Comparison of ENCODE assay signal across 8 mouse cellular contexts in the genomic region with DNA sequence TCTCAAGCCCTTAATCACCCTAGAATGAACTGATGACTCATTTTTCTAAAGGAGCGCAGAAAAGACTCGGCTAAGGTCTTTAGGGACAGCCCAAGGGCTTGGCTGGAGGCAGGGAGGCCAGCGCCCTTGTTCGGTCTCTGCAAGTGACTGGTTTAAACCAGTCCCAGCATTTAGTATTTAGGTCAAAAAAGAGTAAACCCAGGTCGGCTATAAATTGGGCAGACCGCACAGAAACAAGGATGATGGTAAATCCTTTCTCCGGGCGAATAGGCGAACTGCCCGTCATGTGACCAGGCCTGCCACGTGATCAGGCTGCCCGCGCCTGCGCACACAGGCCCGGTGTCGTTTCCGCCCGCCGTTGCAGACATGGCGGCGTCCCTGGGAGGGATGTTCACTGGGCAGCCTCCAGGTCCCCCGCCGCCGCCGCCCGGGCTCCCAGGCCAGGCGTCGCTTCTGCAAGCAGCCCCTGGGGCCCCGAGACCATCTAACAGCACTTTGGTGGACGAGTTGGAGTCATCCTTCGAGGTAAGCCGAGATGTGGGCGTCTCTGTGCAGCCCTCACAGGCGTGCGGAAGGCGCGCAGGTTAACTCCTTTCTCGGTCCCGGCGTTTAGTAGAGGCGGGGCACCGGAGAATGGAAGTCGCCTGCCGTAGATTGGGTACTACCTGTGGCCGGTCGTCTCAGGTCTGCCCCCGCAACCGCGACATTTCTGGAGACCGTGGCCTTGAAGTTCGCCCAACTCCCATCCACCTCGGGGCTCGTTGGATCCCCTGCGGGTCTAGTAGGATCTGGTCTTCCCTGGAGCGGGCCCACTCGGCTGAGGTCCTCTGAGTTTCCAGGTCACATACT. TPM values are rescaled to one million over a fixed set of nuclear protein-coding genes. Genes with fewer than 3 reads are reported as not detected.
DNase-seq lines count a peak whose midpoint lies in the region; ATAC-seq and TF ChIP-seq lines count a peak whose summit lies in the region.

A gene (plus strand): TSS at position 270 of the 849 bp plus-strand sequence.

- peak; percentile 83 for DNase-seq in CH12.LX (ENCODE audit: extremely low read depth)
- peak; percentile 76 for DNase-seq in c-Kit-positive CD71-positive TER-119-negative erythroid progenitor cells, embryonic 14.5 days (ENCODE audit: low read depth)
- DNase-seq in heart, postnatal 0 days (ENCODE audit: low spot score) = peak; percentile 88
- DNase-seq in kidney, postnatal 4 days = peak; percentile 97 to 98

- no peak for TF ChIP-seq CTCF in CH12.LX (conservative IDR thresholded peaks at IDR 0.05 in 1 of 2, IDR thresholded peaks at IDR 0.05 in 1 of 2; ENCODE audit: low read depth in 2 of 2, low read length in 2 of 2)
- no peak for TF ChIP-seq CTCF in heart, postnatal 0 days (IDR thresholded peaks at IDR 0.05; ENCODE audit: low read depth)
- TF ChIP-seq CTCF in testis, adult 2 months (IDR thresholded peaks at IDR 0.05; ENCODE audit: control insufficient read depth, insufficient read depth, insufficient replicate concordance, low read depth, low read length) = no peak

- H3K9ac ChIP-seq in CH12.LX (ENCODE audit: insufficient read depth, low read depth) = peak within 1 kb of the TSS; percentile 93
- H3K9ac ChIP-seq in forebrain, embryonic 12.5 days = peak within 1 kb of the TSS; percentile 84
- peak within 1 kb of the TSS; percentile 67 for H3K9ac ChIP-seq in heart, postnatal 0 days (replicated peaks; ENCODE audit: low read depth, low read length)
- peak within 1 kb of the TSS; percentile 86 for H3K9ac ChIP-seq in liver, embryonic 16.5 days (ENCODE audit: low read depth, low read length)
- peak within 1 kb of the TSS; percentile 93 for H3K9ac ChIP-seq in neural tube, embryonic 13.5 days

- ATAC-seq in forebrain, embryonic 12.5 days (ENCODE audit: low FRiP score) = peak; percentile 97
- ATAC-seq in heart, postnatal 0 days (ENCODE audit: insufficient read depth, low read depth) = peak; percentile 96
- peak; percentile 93 for ATAC-seq in liver, embryonic 16.5 days (ENCODE audit: low read depth)
- ATAC-seq in neural tube, embryonic 13.5 days (ENCODE audit: low read depth) = peak; percentile 97

- peaks cover 8 to 27% of the 10 kb centered on the region in 2 experiments for H3K4me1 ChIP-seq in CH12.LX (ENCODE audit: control insufficient read depth in 1 of 2, insufficient read depth in 2 of 2)
- H3K4me1 ChIP-seq in forebrain, embryonic 12.5 days = peaks cover 15% of the 10 kb centered on the region
- H3K4me1 ChIP-seq in heart, postnatal 0 days (ENCODE audit: control insufficient read depth, insufficient read depth) = peaks cover 8% of the 10 kb centered on the region
- peaks cover 17% of the 10 kb centered on the region for H3K4me1 ChIP-seq in liver, embryonic 16.5 days (ENCODE audit: control insufficient read depth, low read depth, low read length)
- peaks cover 23% of the 10 kb centered on the region for H3K4me1 ChIP-seq in neural tube, embryonic 13.5 days (replicated peaks)
- peaks cover 2% of the 10 kb centered on the region for H3K4me1 ChIP-seq in testis, adult 2 months (ENCODE audit: control insufficient read depth, insufficient read depth, low read length)

- in situ Hi-C loops in CH12.LX (cut with MboI; ENCODE audit: low pct_ligation_motif_present, low pct_unique_long_range_greater_than_20kb, low sequenced_read_pairs) = no loop called here

- H3K27ac ChIP-seq in CH12.LX (ENCODE audit: insufficient read depth, low read depth) = peak within 1 kb of the TSS; percentile 7; the same call in 1 of the 2 replicates
- peak within 1 kb of the TSS; percentile 33 for H3K27ac ChIP-seq in forebrain, embryonic 12.5 days
- H3K27ac ChIP-seq in heart, postnatal 0 days (ENCODE audit: low read depth) = no peak within 1 kb of the TSS
- H3K27ac ChIP-seq in liver, embryonic 16.5 days (ENCODE audit: low read length) = peak within 1 kb of the TSS; percentile 54
- H3K27ac ChIP-seq in neural tube, embryonic 13.5 days (replicated peaks) = peak within 1 kb of the TSS; percentile 84
- peak within 1 kb of the TSS; percentile 83 for H3K27ac ChIP-seq in testis, adult 2 months (ENCODE audit: control insufficient read depth, insufficient read depth, low read depth, low read length)

- 2% methylated on average over 56 of the region's 56 CpGs for WGBS in forebrain, embryonic 12.5 days
- WGBS in heart, postnatal 0 days = 2% methylated on average over 56 of the region's 56 CpGs
- 2% methylated on average over 56 of the region's 56 CpGs for WGBS in liver, embryonic 16.5 days (ENCODE audit: insufficient replicate concordance)
- WGBS in neural tube, embryonic 13.5 days = 2% methylated on average over 56 of the region's 56 CpGs

- peak within 1 kb of the TSS; percentile 83 for H3K4me2 ChIP-seq in CH12.LX (ENCODE audit: insufficient read depth, low read depth, poor library complexity, severe bottlenecking)
- H3K4me2 ChIP-seq in forebrain, embryonic 12.5 days = peak within 1 kb of the TSS; percentile 89
- H3K4me2 ChIP-seq in heart, postnatal 0 days (ENCODE audit: low read depth, low read length) = peak within 1 kb of the TSS; percentile 87
- peak within 1 kb of the TSS; percentile 83 for H3K4me2 ChIP-seq in liver, embryonic 16.5 days (ENCODE audit: low read depth, low read length)
- H3K4me2 ChIP-seq in neural tube, embryonic 13.5 days = peak within 1 kb of the TSS; percentile 70

- H3K9me3 ChIP-seq in CH12.LX (replicated peaks; ENCODE audit: low read length) = no peaks in the 10 kb centered on the region
- no peaks in the 10 kb centered on the region for H3K9me3 ChIP-seq in forebrain, embryonic 12.5 days
- no peaks in the 10 kb centered on the region for H3K9me3 ChIP-seq in heart, postnatal 0 days (replicated peaks; ENCODE audit: control insufficient read depth, low read length)
- H3K9me3 ChIP-seq in liver, embryonic 16.5 days (replicated peaks; ENCODE audit: control insufficient read depth, low read length) = no peaks in the 10 kb centered on the region
- H3K9me3 ChIP-seq in neural tube, embryonic 13.5 days = no peaks in the 10 kb centered on the region

- H3K4me3 ChIP-seq in CH12.LX (replicated peaks in 1 of 3; ENCODE audit: low read depth in 2 of 3, low read length in 2 of 3, poor library complexity in 1 of 3) = peak within 1 kb of the TSS; percentile 90 to 94 (median 91)
- H3K4me3 ChIP-seq in forebrain, embryonic 12.5 days (replicated peaks) = peak within 1 kb of the TSS; percentile 89
- H3K4me3 ChIP-seq in heart, postnatal 0 days (ENCODE audit: low read depth, low read length) = peak within 1 kb of the TSS; percentile 72
- peak within 1 kb of the TSS; percentile 97 for H3K4me3 ChIP-seq in liver, embryonic 16.5 days (ENCODE audit: low read depth, low read length)
- peak within 1 kb of the TSS; percentile 95 for H3K4me3 ChIP-seq in neural tube, embryonic 13.5 days
- H3K4me3 ChIP-seq in testis, adult 2 months (ENCODE audit: control insufficient read depth, low read depth, low read length) = peak within 1 kb of the TSS; percentile 90

- peaks cover 16 to 59% of the 10 kb centered on the region in 2 experiments for H3K36me3 ChIP-seq in CH12.LX (replicated peaks in 1 of 2; ENCODE audit: control insufficient read depth in 1 of 2, insufficient read depth in 1 of 2, low read length in 1 of 2)
- H3K36me3 ChIP-seq in forebrain, embryonic 12.5 days (replicated peaks) = peaks cover 19% of the 10 kb centered on the region
- H3K36me3 ChIP-seq in heart, postnatal 0 days (replicated peaks; ENCODE audit: control insufficient read depth, insufficient read depth, low read length) = peaks cover 17% of the 10 kb centered on the region
- peaks cover 5% of the 10 kb centered on the region; the same call in 1 of the 2 replicates for H3K36me3 ChIP-seq in liver, embryonic 16.5 days (ENCODE audit: control insufficient read depth, insufficient read depth)
- peaks cover 17% of the 10 kb centered on the region for H3K36me3 ChIP-seq in neural tube, embryonic 13.5 days
- H3K36me3 ChIP-seq in testis, adult 2 months (ENCODE audit: control insufficient read depth, insufficient read depth, low read length) = peaks cover 3% of the 10 kb centered on the region; the same call in 1 of the 2 replicates

- no peak for TF ChIP-seq RAD21 in CH12.LX (IDR thresholded peaks at IDR 0.05; ENCODE audit: low read depth, low read length)

- no peak for TF ChIP-seq EP300 in CH12.LX (IDR thresholded peaks at IDR 0.05; ENCODE audit: low read length)
- TF ChIP-seq EP300 in heart, postnatal 0 days (IDR thresholded peaks at IDR 0.05; ENCODE audit: low read depth) = no peak

- peaks cover 23% of the 10 kb centered on the region for H3K79me2 ChIP-seq in CH12.LX (replicated peaks; ENCODE audit: control insufficient read depth, extremely low read depth, insufficient read depth, poor library complexity, severe bottlenecking)

- no peaks in the 10 kb centered on the region for H3K27me3 ChIP-seq in CH12.LX (replicated peaks)
- no peaks in the 10 kb centered on the region for H3K27me3 ChIP-seq in forebrain, embryonic 12.5 days
- no peaks in the 10 kb centered on the region for H3K27me3 ChIP-seq in heart, postnatal 0 days (ENCODE audit: control insufficient read depth, insufficient read depth, low read length)
- no peaks in the 10 kb centered on the region for H3K27me3 ChIP-seq in liver, embryonic 16.5 days (ENCODE audit: control insufficient read depth, insufficient read depth, low read depth, low read length)
- H3K27me3 ChIP-seq in neural tube, embryonic 13.5 days = no peaks in the 10 kb centered on the region
- H3K27me3 ChIP-seq in testis, adult 2 months (ENCODE audit: control insufficient read depth, insufficient read depth, low read length) = no peaks in the 10 kb centered on the region

- dilution Hi-C loops in CH12.LX (cut with MboI; ENCODE audit: extremely low pct_ligation_motif_present, extremely low pct_unique_long_range_greater_than_20kb, low sequenced_read_pairs) = no loop called here

- peak; percentile 80 for TF ChIP-seq POLR2A in CH12.LX (IDR thresholded peaks at IDR 0.05; ENCODE audit: low read depth, low read length)
- peak; percentile 88 for TF ChIP-seq POLR2A in testis, adult 2 months (IDR thresholded peaks at IDR 0.05; ENCODE audit: control insufficient read depth, low read depth, low read length)

TF ChIP-seq in CH12.LX, 34 proteins besides CTCF, POLR2A, EP300 and RAD21 (continues in another document):
- TF ChIP-seq ZKSCAN1 (IDR thresholded peaks at IDR 0.05; ENCODE audit: borderline replicate concordance, low read depth, low read length) (no peak), ETS1 (conservative IDR thresholded peaks at IDR 0.05; ENCODE audit: low read depth, low read length) (no peak), BHLHE40 (IDR thresholded peaks at IDR 0.05; ENCODE audit: low read depth, low read length) (peak; percentile 85)

RNA-seq across cellular contexts. Expression of the gene that starts here (rescaled TPM):
- total RNA-seq in CH12.LX (2012; rRNA removed) = 103 and 106 TPM in 2 replicates
- total RNA-seq in CH12.LX (2014; rRNA removed) = 107 and 114 TPM in 2 replicates
- 83.7 and 93.0 TPM in 2 replicates for polyA plus RNA-seq in CH12.LX (2012; ENCODE audit: insufficient read length, low read depth)
- polyA plus RNA-seq in forebrain, embryonic 12.5 days (2016; fragmentation: Nextera tagmentation; extraction: Ambion mirVana) = 285 and 297 TPM in 2 replicates
- 49.6 and 78.3 TPM in 2 replicates for total RNA-seq in heart, postnatal 0 days (2014; rRNA removed; ENCODE audit: low replicate concordance)
- 136 and 146 TPM in 2 replicates for polyA plus RNA-seq in heart, postnatal 0 days (2015; fragmentation: Nextera tagmentation; extraction: Ambion mirVana)
- 73.1 and 79.3 TPM in 2 replicates for polyA plus RNA-seq in liver, embryonic 16.5 days (2015; fragmentation: Nextera tagmentation; extraction: Ambion mirVana)
- polyA plus RNA-seq in neural tube, embryonic 13.5 days (2015; fragmentation: Nextera tagmentation; extraction: Ambion mirVana) = 261 and 272 TPM in 2 replicates
- polyA plus RNA-seq in testis, adult 2 months (2012; rRNA removed) = 260 and 277 TPM in 2 replicates
